Mouse (Mus musculus) liver, embryonic 14.5 days (tissue): ENCODE measurements around the gene Rimbp2. TPM values are rescaled to one million over a fixed set of nuclear protein-coding genes. Genes with fewer than 3 reads are reported as not detected.

Source experiments
- ATAC-seq: fragments of 200-750 bp; cut with Nextera tagmentation; 2 replicates; pipeline ENCODE4 v1.8.0; 2017; ENCODE audit warnings: moderate number of reproducible peaks, mild to moderate bottlenecking, moderate library complexity; ENCODE audit not compliant: insufficient read depth
- DNase-seq, 3 experiments: peaks; one replicate each; pipeline ENCODE4 v3.0.0-alpha.2; 2012 to 2013; ENCODE audit warnings: low read depth in 3 of 3, low spot score in 3 of 3
- H3K27ac ChIP-seq: fragments of 300-500 bp; sonication (generic); 2 replicates; pipeline ENCODE4 v1.5.1; 2014; ENCODE audit warnings: moderate library complexity, mild to moderate bottlenecking, control low read depth, inconsistent platforms
- H3K27me3 ChIP-seq: fragments of 300-500 bp; sonication (generic); 2 replicates; pipeline ENCODE4 v1.6.1; 2014; ENCODE audit warnings: mild to moderate bottlenecking, low read length, moderate library complexity; ENCODE audit not compliant: control insufficient read depth, insufficient read depth
- H3K36me3 ChIP-seq: fragments of 300-500 bp; sonication (generic); replicated peaks from 2 replicates; pipeline ENCODE4 v1.6.1; 2014; ENCODE audit warnings: low read depth; ENCODE audit not compliant: control insufficient read depth, insufficient read depth
- H3K4me1 ChIP-seq, 2 experiments: fragments of 200-500 bp in 1 of 2; fragments of 300-500 bp in 1 of 2; sonication (generic) in 1 of 2; replicated peaks; 2 replicates each; pipeline ENCODE4 v1.6.1; 2012 to 2014; ENCODE audit warnings: antibody characterized with exemption in 1 of 2, inconsistent platforms in 1 of 2, low read length in 1 of 2; ENCODE audit not compliant: control insufficient read depth in 2 of 2, insufficient read depth in 2 of 2
- H3K4me2 ChIP-seq: fragments of 300-500 bp; sonication (generic); 2 replicates; pipeline ENCODE4 v1.6.1; 2014; ENCODE audit warnings: low read depth, mild to moderate bottlenecking, control low read depth, moderate library complexity
- H3K4me3 ChIP-seq, 2 experiments: fragments of 200-500 bp in 1 of 2; fragments of 300-500 bp in 1 of 2; sonication (generic) in 1 of 2; 2 replicates each; pipeline ENCODE4 v1.5.1; 2012 to 2014; ENCODE audit warnings: low read depth in 2 of 2, low read length in 2 of 2, mild to moderate bottlenecking in 2 of 2, control low read depth in 1 of 2, inconsistent platforms in 1 of 2, moderate library complexity in 1 of 2; ENCODE audit not compliant: insufficient read depth in 1 of 2
- H3K9ac ChIP-seq: fragments of 300-500 bp; sonication (generic); replicated peaks from 2 replicates; pipeline ENCODE4 v1.6.1; 2014; ENCODE audit warnings: mild to moderate bottlenecking, control low read depth, moderate library complexity
- H3K9me3 ChIP-seq: fragments of 300-500 bp; sonication (generic); 2 replicates; pipeline ENCODE4 v1.6.1; 2016; ENCODE audit warnings: low read length, mixed read lengths; ENCODE audit not compliant: control insufficient read depth
- CTCF ChIP-seq: IDR thresholded peaks from 2 replicates; pipeline ENCODE4 v1.5.1; 2016; ENCODE audit warnings: antibody characterized with exemption, low read depth, control low read depth
- EP300 ChIP-seq: IDR thresholded peaks from 2 replicates; pipeline ENCODE4 v1.6.1; 2016; ENCODE audit warnings: antibody characterized with exemption, low read depth
- WGBS: fragments of 180-500 bp; shearing (Covaris S2); extraction: QIAGEN DNeasy Blood & Tissue Kit; methylation state at CpG from one replicate; pipeline ENCODE4 v1.1.7; 2014; ENCODE audit not compliant: insufficient replicate concordance; 5-methylcytosine and 5-hydroxymethylcytosine counted together
- polyA plus RNA-seq, 2 experiments: library from polyadenylated mRNA; depleted of rRNA in 1 of 2; stranded (reverse) in 1 of 2; unstranded in 1 of 2; fragments of >200 nt; fragmentation: Nextera tagmentation in 1 of 2; extraction: Ambion mirVana in 1 of 2; gene quantifications; 2 replicates each; pipeline versions ENCODE4 v1.2.1 to v1.2.3; 2012 to 2014

The Rimbp2 gene
- polyA plus RNA-seq, 2 experiments = 0.01 TPM; not detected in 1

DNA sequence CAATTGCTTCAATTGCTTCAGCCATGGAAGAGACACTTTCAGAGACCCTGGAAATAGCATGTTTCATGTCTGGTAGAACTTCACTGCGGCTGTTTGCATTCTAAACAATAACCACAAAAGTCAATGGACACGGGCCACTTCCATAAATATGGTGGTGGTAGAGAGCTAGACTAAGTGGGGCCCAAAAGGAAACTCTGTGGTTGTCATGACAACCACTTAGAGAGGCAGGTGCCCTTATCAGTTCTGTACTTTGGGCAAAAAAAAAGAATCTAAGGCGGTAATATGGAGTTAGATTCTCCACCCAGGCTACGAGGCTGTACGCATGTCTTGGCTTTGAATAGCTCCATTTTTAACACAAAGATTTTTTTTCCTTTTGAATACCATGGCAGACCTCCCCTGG is 86.5 kb downstream of the Rimbp2 start:
- Histone ChIP-seq H3K36me3 (no peaks in the 10 kb centered on the region), H3K9me3 (no peaks in the 10 kb centered on the region), H3K4me3 (no peak overlapping the region), H3K4me2 (no peak overlapping the region), H3K27ac (no peak overlapping the region), H3K27me3 (no peaks in the 10 kb centered on the region), H3K4me1 (no peaks in the 10 kb centered on the region), H3K9ac (no peak overlapping the region)
- no peak for ATAC-seq
- WGBS = 63% methylated on average over 5 of the region's 5 CpGs
- no peak for DNase-seq
- TF ChIP-seq CTCF (no peak), EP300 (no peak)

DNA sequence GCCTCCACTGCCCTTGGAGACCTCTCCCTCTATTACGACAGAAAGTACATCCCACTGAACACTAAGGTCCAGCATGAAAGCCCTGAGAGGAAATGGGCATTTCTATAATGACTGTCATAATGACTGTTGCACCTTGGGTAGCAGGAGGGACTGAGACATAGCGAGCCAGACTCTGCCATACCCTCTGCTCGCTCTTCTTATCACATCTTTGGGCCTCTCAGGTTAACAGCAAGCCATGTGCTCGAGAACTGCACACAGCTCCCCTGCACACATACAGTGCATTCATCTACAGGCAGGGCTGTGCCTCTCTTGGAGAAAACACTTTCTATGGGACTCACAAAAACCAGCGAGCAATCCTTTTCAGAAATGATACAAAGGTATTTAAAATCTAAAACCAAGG is 87.0 kb downstream of the Rimbp2 start:
- H3K27ac ChIP-seq = no peak overlapping the region
- H3K36me3 ChIP-seq = no peaks in the 10 kb centered on the region
- no peak overlapping the region for H3K4me2 ChIP-seq
- H3K9me3 ChIP-seq = no peaks in the 10 kb centered on the region
- DNase-seq = no peak
- TF ChIP-seq EP300 (no peak), CTCF (no peak)
- H3K9ac ChIP-seq = no peak overlapping the region
- H3K4me1 ChIP-seq = no peaks in the 10 kb centered on the region
- H3K27me3 ChIP-seq = no peaks in the 10 kb centered on the region
- ATAC-seq = no peak
- 57% methylated on average over 5 of the region's 5 CpGs for whole genome bisulfite sequencing
- no peak overlapping the region for H3K4me3 ChIP-seq

DNA sequence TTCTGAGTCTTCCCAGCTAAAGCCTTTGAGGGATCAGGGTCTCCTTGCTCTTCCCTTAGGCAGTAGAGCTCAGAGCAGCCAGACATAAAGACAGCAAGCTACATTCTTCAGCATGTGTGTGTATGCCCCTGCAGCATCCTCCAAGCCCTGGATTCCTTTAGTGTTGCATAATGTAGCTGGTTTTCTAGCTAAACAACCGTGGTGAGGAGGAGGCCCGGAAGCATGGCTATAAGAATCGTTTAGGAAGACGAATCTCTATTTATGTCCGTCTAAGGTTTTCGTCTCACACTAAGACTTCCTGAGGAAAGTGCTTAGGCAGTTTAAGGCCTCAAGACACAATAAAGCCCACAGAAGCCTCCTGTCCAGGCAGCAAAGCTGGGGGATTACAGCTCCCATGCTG is 89.8 kb downstream of the Rimbp2 start:
- Histone ChIP-seq H3K4me1 (no peaks in the 10 kb centered on the region), H3K27ac (no peak overlapping the region), H3K4me2 (no peak overlapping the region), H3K36me3 (no peaks in the 10 kb centered on the region), H3K27me3 (no peaks in the 10 kb centered on the region), H3K4me3 (no peak overlapping the region), H3K9ac (no peak overlapping the region), H3K9me3 (no peaks in the 10 kb centered on the region)
- WGBS = 23% methylated on average over 6 of the region's 6 CpGs
- no peak for DNase-seq
- ATAC-seq = no peak
- TF ChIP-seq CTCF (no peak), EP300 (no peak)

DNA sequence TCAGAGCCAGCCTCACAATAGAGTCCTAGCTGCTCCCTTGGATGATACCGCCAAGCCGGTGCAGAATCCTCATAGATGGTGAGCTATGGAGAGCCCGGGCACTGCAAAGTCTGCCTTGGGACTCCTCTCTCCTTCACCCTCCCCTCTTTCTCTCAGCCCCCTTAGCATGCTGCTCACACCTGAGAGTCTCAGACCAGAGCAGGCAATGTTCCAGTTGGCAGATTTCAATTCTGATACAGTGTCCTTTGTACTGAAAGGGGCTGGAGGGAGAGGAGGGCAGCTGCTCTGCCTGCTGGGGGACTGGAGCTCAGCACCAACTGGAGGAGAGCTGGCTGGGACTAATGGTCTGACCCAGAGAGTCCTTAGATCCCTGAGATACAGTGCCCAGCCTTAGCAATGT is 92.4 kb downstream of the Rimbp2 start:
- no peak for DNase-seq
- ATAC-seq = no peak
- H3K9ac ChIP-seq = no peak overlapping the region
- no peak overlapping the region for H3K4me3 ChIP-seq
- H3K27me3 ChIP-seq = no peaks in the 10 kb centered on the region
- no peaks in the 10 kb centered on the region for H3K36me3 ChIP-seq
- H3K4me2 ChIP-seq = no peak overlapping the region
- H3K9me3 ChIP-seq = no peaks in the 10 kb centered on the region
- no peak overlapping the region for H3K27ac ChIP-seq
- WGBS = 74% methylated on average over 3 of the region's 3 CpGs
- TF ChIP-seq CTCF (no peak), EP300 (no peak)
- H3K4me1 ChIP-seq = no peaks in the 10 kb centered on the region

DNA sequence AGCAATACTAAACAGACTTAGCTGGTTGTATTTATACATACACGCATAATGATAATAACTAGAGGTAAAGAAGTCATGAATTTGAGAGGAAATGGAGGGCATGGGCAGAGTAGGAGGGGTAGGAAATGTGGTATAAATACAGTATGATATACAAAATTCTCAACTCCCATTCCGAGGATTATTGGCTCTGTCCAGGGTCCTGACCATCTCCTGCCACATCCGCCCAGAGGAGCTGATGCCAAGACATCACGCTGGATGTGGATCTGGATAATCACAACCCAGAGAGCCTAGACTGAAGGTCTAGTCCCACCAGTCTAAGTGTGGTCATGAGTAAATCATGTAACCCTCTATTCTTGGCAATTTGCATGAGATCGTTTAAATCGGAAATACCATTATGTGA is 100.5 kb downstream of the Rimbp2 start:
- H3K4me1 ChIP-seq = no peaks in the 10 kb centered on the region
- no peak overlapping the region for H3K4me3 ChIP-seq
- H3K9ac ChIP-seq = no peak overlapping the region
- no peaks in the 10 kb centered on the region for H3K27me3 ChIP-seq
- ATAC-seq (no peak), DNase-seq (no peak)
- no peaks in the 10 kb centered on the region for H3K9me3 ChIP-seq
- H3K27ac ChIP-seq = no peak overlapping the region
- TF ChIP-seq EP300 (no peak), CTCF (no peak)
- WGBS = 50% methylated on average over 6 of the region's 6 CpGs
- no peak overlapping the region for H3K4me2 ChIP-seq
- H3K36me3 ChIP-seq = no peaks in the 10 kb centered on the region
